Mouse (Mus musculus) erythroblast, embryonic 14.5 days (primary cell): ENCODE results near the gene Hltf.

Source experiments
- GATA1 ChIP-seq: IDR thresholded peaks from 2 replicates; pipeline ENCODE4 v1.6.1; 2012; ENCODE audit warnings: low read length, inconsistent platforms, mixed read lengths
- TAL1 ChIP-seq: IDR thresholded peaks from 3 replicates; pipeline ENCODE4 v1.6.1; 2012; ENCODE audit warnings: low read length, inconsistent platforms, mixed read lengths

- TF ChIP-seq GATA1, result no peak
- TF ChIP-seq TAL1, result no peak
Measured at GRCm38 (mm10) chr3:20014454-20014853, 43.2 kb upstream of the Hltf start.
